Mouse (Mus musculus): ENCODE results near the gene Ubxn10. TPM values are rescaled to one million over a fixed set of nuclear protein-coding genes. Genes with fewer than 3 reads are reported as not detected.

Ubxn10 gene
- polyA plus RNA-seq (2012; fragmentation: generic; extraction: Trizol), result not detected
- long read RNA-seq, experiment 1, result 0 reads
- long read RNA-seq, experiment 2, result 0 reads

- peaks cover 56% of the 10 kb centered on the region for H3K27me3 ChIP-seq (ENCODE audit: control insufficient read depth, insufficient read depth, insufficient read length)
- H3K79me2 ChIP-seq (ENCODE audit: control insufficient read depth, insufficient read depth), result no peaks in the 10 kb centered on the region
- TF ChIP-seq CTCF (IDR thresholded peaks at IDR 0.05; ENCODE audit: control insufficient read depth, insufficient read depth, insufficient read length), result no peak
- no peak for TF ChIP-seq FOSL1 (IDR thresholded peaks at IDR 0.05; ENCODE audit: insufficient read depth, low read length, poor library complexity, severe bottlenecking)
- TF ChIP-seq MAX (IDR thresholded peaks at IDR 0.05), result no peak
- no peak for TF ChIP-seq MYOD1 (IDR thresholded peaks at IDR 0.05; ENCODE audit: control insufficient read depth, insufficient read length, low read depth)
- no peak for TF ChIP-seq MYOG (IDR thresholded peaks at IDR 0.05; ENCODE audit: control insufficient read depth, extremely low read depth, insufficient read length)
- TF ChIP-seq CEBPB (IDR thresholded peaks at IDR 0.05; ENCODE audit: low read depth), result no peak
- TF ChIP-seq USF1 (IDR thresholded peaks at IDR 0.05; ENCODE audit: low read depth), result no peak
- H3K79me3 ChIP-seq (ENCODE audit: low read depth), result no peaks in the 10 kb centered on the region
- H3ac ChIP-seq (ENCODE audit: control insufficient read depth, insufficient read length, low read depth), result no peak within 1 kb of the TSS
- no peaks in the 10 kb centered on the region for H3K36me3 ChIP-seq (ENCODE audit: control insufficient read depth, insufficient read depth)
- H3K4me3 ChIP-seq (ENCODE audit: insufficient read depth, poor library complexity, severe bottlenecking), result no peak within 1 kb of the TSS
Measured at GRCm38 (mm10) chr4:138737031-138737430, at the start of gene Ubxn10. Ubxn10 (minus strand) TSS chr4:138737167.

GRCm38 (mm10) chr4:138786141-138786540, 49.2 kb upstream of the Ubxn10 start:
- Histone ChIP-seq H3K79me2 (ENCODE audit: control insufficient read depth, insufficient read depth) (no peaks in the 10 kb centered on the region), H3K79me3 (ENCODE audit: low read depth) (no peaks in the 10 kb centered on the region), H3ac (ENCODE audit: control insufficient read depth, insufficient read length, low read depth) (no peak overlapping the region), H3K27me3 (ENCODE audit: control insufficient read depth, insufficient read depth, insufficient read length) (no peaks in the 10 kb centered on the region), H3K4me3 (ENCODE audit: insufficient read depth, poor library complexity, severe bottlenecking) (no peak overlapping the region), H3K36me3 (ENCODE audit: control insufficient read depth, insufficient read depth) (no peaks in the 10 kb centered on the region)
- TF ChIP-seq MYOD1 (IDR thresholded peaks at IDR 0.05; ENCODE audit: control insufficient read depth, insufficient read length, low read depth) (no peak), FOSL1 (IDR thresholded peaks at IDR 0.05; ENCODE audit: insufficient read depth, low read length, poor library complexity, severe bottlenecking) (no peak), MAX (IDR thresholded peaks at IDR 0.05) (no peak), MYOG (IDR thresholded peaks at IDR 0.05; ENCODE audit: control insufficient read depth, extremely low read depth, insufficient read length) (no peak), CTCF (IDR thresholded peaks at IDR 0.05; ENCODE audit: control insufficient read depth, insufficient read depth, insufficient read length) (no peak), USF1 (IDR thresholded peaks at IDR 0.05; ENCODE audit: low read depth) (no peak), CEBPB (IDR thresholded peaks at IDR 0.05; ENCODE audit: low read depth) (no peak)

- Histone ChIP-seq H3K4me3 (ENCODE audit: insufficient read depth, poor library complexity, severe bottlenecking) (no peak overlapping the region), H3K79me2 (ENCODE audit: control insufficient read depth, insufficient read depth) (no peaks in the 10 kb centered on the region), H3K79me3 (ENCODE audit: low read depth) (no peaks in the 10 kb centered on the region), H3K27me3 (ENCODE audit: control insufficient read depth, insufficient read depth, insufficient read length) (peaks cover 1% of the 10 kb centered on the region), H3K36me3 (ENCODE audit: control insufficient read depth, insufficient read depth) (no peaks in the 10 kb centered on the region), H3ac (ENCODE audit: control insufficient read depth, insufficient read length, low read depth) (no peak overlapping the region)
- TF ChIP-seq CEBPB (IDR thresholded peaks at IDR 0.05; ENCODE audit: low read depth) (no peak), FOSL1 (IDR thresholded peaks at IDR 0.05; ENCODE audit: insufficient read depth, low read length, poor library complexity, severe bottlenecking) (no peak), CTCF (IDR thresholded peaks at IDR 0.05; ENCODE audit: control insufficient read depth, insufficient read depth, insufficient read length) (no peak), MAX (IDR thresholded peaks at IDR 0.05) (no peak), MYOG (IDR thresholded peaks at IDR 0.05; ENCODE audit: control insufficient read depth, extremely low read depth, insufficient read length) (no peak), MYOD1 (IDR thresholded peaks at IDR 0.05; ENCODE audit: control insufficient read depth, insufficient read length, low read depth) (no peak), USF1 (IDR thresholded peaks at IDR 0.05; ENCODE audit: low read depth) (no peak)
Measured at GRCm38 (mm10) chr4:138785721-138786120, 48.8 kb upstream of the Ubxn10 start.

GRCm38 (mm10) chr4:138782098-138782497, 45.1 kb upstream of the Ubxn10 start:
- Histone ChIP-seq H3K27me3 (ENCODE audit: control insufficient read depth, insufficient read depth, insufficient read length) (peaks cover 26% of the 10 kb centered on the region), H3ac (ENCODE audit: control insufficient read depth, insufficient read length, low read depth) (no peak overlapping the region), H3K36me3 (ENCODE audit: control insufficient read depth, insufficient read depth) (no peaks in the 10 kb centered on the region), H3K79me2 (ENCODE audit: control insufficient read depth, insufficient read depth) (no peaks in the 10 kb centered on the region), H3K79me3 (ENCODE audit: low read depth) (no peaks in the 10 kb centered on the region), H3K4me3 (ENCODE audit: insufficient read depth, poor library complexity, severe bottlenecking) (no peak overlapping the region)
- TF ChIP-seq USF1 (IDR thresholded peaks at IDR 0.05; ENCODE audit: low read depth), result no peak
- TF ChIP-seq FOSL1 (IDR thresholded peaks at IDR 0.05; ENCODE audit: insufficient read depth, low read length, poor library complexity, severe bottlenecking), result no peak
- no peak for TF ChIP-seq CEBPB (IDR thresholded peaks at IDR 0.05; ENCODE audit: low read depth)
- no peak for TF ChIP-seq MYOD1 (IDR thresholded peaks at IDR 0.05; ENCODE audit: control insufficient read depth, insufficient read length, low read depth)
- no peak for TF ChIP-seq MYOG (IDR thresholded peaks at IDR 0.05; ENCODE audit: control insufficient read depth, extremely low read depth, insufficient read length)
- TF ChIP-seq MAX (IDR thresholded peaks at IDR 0.05), result no peak
- TF ChIP-seq CTCF (IDR thresholded peaks at IDR 0.05; ENCODE audit: control insufficient read depth, insufficient read depth, insufficient read length), result no peak

- Histone ChIP-seq H3ac (ENCODE audit: control insufficient read depth, insufficient read length, low read depth) (no peak overlapping the region), H3K27me3 (ENCODE audit: control insufficient read depth, insufficient read depth, insufficient read length) (peaks cover 39% of the 10 kb centered on the region), H3K36me3 (ENCODE audit: control insufficient read depth, insufficient read depth) (no peaks in the 10 kb centered on the region), H3K79me3 (ENCODE audit: low read depth) (no peaks in the 10 kb centered on the region), H3K4me3 (ENCODE audit: insufficient read depth, poor library complexity, severe bottlenecking) (no peak overlapping the region), H3K79me2 (ENCODE audit: control insufficient read depth, insufficient read depth) (no peaks in the 10 kb centered on the region)
- TF ChIP-seq USF1 (IDR thresholded peaks at IDR 0.05; ENCODE audit: low read depth) (no peak), MYOD1 (IDR thresholded peaks at IDR 0.05; ENCODE audit: control insufficient read depth, insufficient read length, low read depth) (no peak)
Measured at GRCm38 (mm10) chr4:138780300-138780699, 43.3 kb upstream of the Ubxn10 start.

Measured in C2C12 (cell line).